Mouse (Mus musculus) hindbrain, embryonic 11.5 days (tissue): ENCODE results near the gene Gm14085. TPM values are rescaled to one million over a fixed set of nuclear protein-coding genes. Genes with fewer than 3 reads are reported as not detected.

Experiments
- ATAC-seq: fragments of 200-750 bp; cut with Nextera tagmentation; 2 replicates; pipeline ENCODE4 v1.8.0; 2017; ENCODE audit warnings: mild to moderate bottlenecking, moderate TSS enrichment, moderate library complexity; ENCODE audit not compliant: low FRiP score
- DNase-seq: peaks from one replicate; pipeline ENCODE4 v3.0.0-alpha.2; 2015; ENCODE audit warnings: low spot score
- H3K27ac ChIP-seq: fragments of 300-500 bp; sonication (generic); 2 replicates; pipeline ENCODE4 v1.5.1; 2014; ENCODE audit warnings: mild to moderate bottlenecking, low read depth, low read length
- H3K27me3 ChIP-seq: fragments of 300-500 bp; sonication (generic); 2 replicates; pipeline ENCODE4 v1.6.1; 2014; ENCODE audit warnings: mild to moderate bottlenecking, low read length, moderate library complexity, mixed read lengths; ENCODE audit not compliant: control insufficient read depth, insufficient read depth
- H3K36me3 ChIP-seq: fragments of 300-500 bp; sonication (generic); 2 replicates; pipeline ENCODE4 v1.6.1; 2014; ENCODE audit warnings: mild to moderate bottlenecking, low read length, moderate library complexity, mixed read lengths; ENCODE audit not compliant: control insufficient read depth, insufficient read depth
- H3K4me1 ChIP-seq: fragments of 300-500 bp; sonication (generic); replicated peaks from 2 replicates; pipeline ENCODE4 v1.6.1; 2014; ENCODE audit warnings: low read length, mixed read lengths; ENCODE audit not compliant: control insufficient read depth, insufficient read depth
- H3K4me2 ChIP-seq: fragments of 300-500 bp; sonication (generic); replicated peaks from 2 replicates; pipeline ENCODE4 v1.6.1; 2014; ENCODE audit warnings: mild to moderate bottlenecking, low read depth, low read length
- H3K4me3 ChIP-seq: fragments of 300-500 bp; sonication (generic); 2 replicates; pipeline ENCODE4 v1.5.1; 2014; ENCODE audit warnings: low read depth, low read length
- H3K9ac ChIP-seq: fragments of 300-500 bp; sonication (generic); 2 replicates; pipeline ENCODE4 v1.6.1; 2014; ENCODE audit warnings: low read depth, low read length
- H3K9me3 ChIP-seq: fragments of 300-500 bp; sonication (generic); 2 replicates; pipeline ENCODE4 v1.6.1; 2016; ENCODE audit warnings: low read length; ENCODE audit not compliant: control insufficient read depth
- WGBS: fragments of 180-500 bp; shearing (Covaris S2); extraction: QIAGEN DNeasy Blood & Tissue Kit; methylation state at CpG from one replicate; pipeline ENCODE4 v1.1.7; 2014; 5-methylcytosine and 5-hydroxymethylcytosine counted together
- polyA plus RNA-seq: library from polyadenylated mRNA; unstranded; fragments of >200 nt; fragmentation: Nextera tagmentation; extraction: Ambion mirVana; gene quantifications from 2 replicates; pipeline ENCODE4 v1.2.1, GENCODE M21; 2014

Gene Gm14085
- polyA plus RNA-seq, 1 experiment from 2014 or later, result not detected

GRCm38 (mm10) chr2:122571326-122571725 is 86.6 kb downstream of the Gm14085 start:
- Histone ChIP-seq H3K9ac (no peak overlapping the region), H3K9me3 (no peaks in the 10 kb centered on the region), H3K36me3 (no peaks in the 10 kb centered on the region), H3K4me3 (no peak overlapping the region), H3K27me3 (no peaks in the 10 kb centered on the region), H3K4me2 (no peak overlapping the region), H3K27ac (no peak overlapping the region), H3K4me1 (no peaks in the 10 kb centered on the region)
- no peak for DNase-seq
- 85% methylated on average over 4 of the region's 4 CpGs for WGBS
- ATAC-seq, result no peak

- ATAC-seq (no peak), DNase-seq (no peak)
- no peaks in the 10 kb centered on the region for H3K36me3 ChIP-seq
Measured at GRCm38 (mm10) chr2:122572438-122572837, 87.7 kb downstream of the Gm14085 start.

GRCm38 (mm10) chr2:122575470-122575869 is 90.7 kb downstream of the Gm14085 start:
- Histone ChIP-seq H3K4me2 (no peak overlapping the region), H3K36me3 (no peaks in the 10 kb centered on the region), H3K9ac (no peak overlapping the region), H3K27ac (no peak overlapping the region), H3K9me3 (no peaks in the 10 kb centered on the region), H3K4me3 (no peak overlapping the region), H3K27me3 (no peaks in the 10 kb centered on the region), H3K4me1 (no peaks in the 10 kb centered on the region)
- WGBS, result 81% methylated on average over 11 of the region's 11 CpGs
- DNase-seq, result no peak
- no peak for ATAC-seq

More at GRCm38 (mm10) chr2:122572438-122572837, 87.7 kb downstream of the Gm14085 start:
- no peaks in the 10 kb centered on the region for H3K4me1 ChIP-seq
- H3K27ac ChIP-seq, result no peak overlapping the region
- H3K9me3 ChIP-seq, result no peaks in the 10 kb centered on the region
- WGBS, result 91% methylated on average over 1 of the region's 1 CpGs
- H3K4me3 ChIP-seq, result no peak overlapping the region
- H3K27me3 ChIP-seq, result no peaks in the 10 kb centered on the region
- no peak overlapping the region for H3K4me2 ChIP-seq
- H3K9ac ChIP-seq, result no peak overlapping the region

DNA sequence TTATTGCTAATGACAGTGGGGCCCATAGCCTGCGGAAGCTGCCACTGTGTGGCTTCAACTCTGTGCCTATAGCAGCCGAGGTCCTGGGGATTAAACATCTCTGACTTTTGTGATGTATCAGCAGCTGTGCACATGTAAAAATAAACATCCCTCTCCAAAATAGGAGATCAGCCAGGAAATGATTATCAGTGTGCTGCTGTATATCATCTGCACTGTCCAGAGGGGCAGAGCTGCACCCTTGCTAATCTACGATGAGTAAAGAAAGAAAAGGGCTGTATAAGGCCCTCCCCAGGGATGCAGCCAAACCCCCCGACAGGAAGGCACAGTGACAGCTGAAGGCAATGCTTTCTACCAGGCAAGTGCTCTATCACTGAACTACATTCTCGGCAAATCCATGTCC is 91.6 kb downstream of the Gm14085 start:
- Histone ChIP-seq H3K9ac (no peak overlapping the region), H3K4me1 (no peaks in the 10 kb centered on the region), H3K27me3 (no peaks in the 10 kb centered on the region), H3K36me3 (no peaks in the 10 kb centered on the region), H3K4me3 (no peak overlapping the region), H3K9me3 (no peaks in the 10 kb centered on the region), H3K4me2 (no peak overlapping the region), H3K27ac (no peak overlapping the region)
- WGBS, result 63% methylated on average over 5 of the region's 5 CpGs
- DNase-seq (no peak), ATAC-seq (no peak)

DNA sequence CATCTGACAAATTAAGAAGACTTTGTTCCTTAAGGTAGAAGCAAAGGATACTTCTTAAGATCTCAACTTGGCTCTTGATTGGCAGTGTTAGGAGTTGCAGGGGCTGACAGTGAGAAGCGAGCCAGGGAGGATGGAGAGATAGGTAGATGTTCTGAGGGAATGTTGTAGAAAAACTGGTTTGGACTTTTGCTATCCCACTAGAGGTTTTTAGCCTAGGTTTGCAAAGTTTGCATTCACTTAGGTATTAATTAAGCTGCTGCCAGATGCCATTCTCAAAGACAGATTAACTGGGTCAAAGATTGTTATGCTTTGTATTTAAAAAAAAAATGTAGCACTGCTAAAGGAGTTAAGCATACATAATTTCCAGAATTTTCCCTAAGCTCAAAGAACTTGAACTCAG is 92.6 kb downstream of the Gm14085 start:
- Histone ChIP-seq H3K4me1 (no peaks in the 10 kb centered on the region), H3K4me3 (no peak overlapping the region)
- WGBS, result 86% methylated on average over 1 of the region's 1 CpGs

More for the DNA sequence above, 92.6 kb downstream of the Gm14085 start:
- Histone ChIP-seq H3K4me2 (no peak overlapping the region), H3K9me3 (no peaks in the 10 kb centered on the region), H3K9ac (no peak overlapping the region), H3K36me3 (no peaks in the 10 kb centered on the region), H3K27ac (no peak overlapping the region), H3K27me3 (no peaks in the 10 kb centered on the region)
- ATAC-seq (no peak), DNase-seq (no peak)

Other genes with a start within 250 kb of the Gm14085 start
- gene Duox2, start 186.5 kb upstream of the Gm14085 start, polyA plus RNA-seq, result not detected in 2 replicates
- not detected in 2 replicates for gene Duoxa2, start 186.0 kb upstream of the Gm14085 start, polyA plus RNA-seq
- gene Duoxa1, start 171.2 kb upstream of the Gm14085 start, polyA plus RNA-seq, result 0.07 TPM in 1 of 2 replicates, not detected in the other
- gene Duox1, start 169.3 kb upstream of the Gm14085 start, polyA plus RNA-seq, result 0.12 TPM in 1 of 2 replicates, not detected in the other
- 10.3 and 11.7 TPM in 2 replicates for gene Shf, start 115.8 kb upstream of the Gm14085 start, polyA plus RNA-seq
- gene Slc28a2, start 58.5 kb upstream of the Gm14085 start, polyA plus RNA-seq, result 0.07 TPM in 1 of 2 replicates, not detected in the other
- 16.0 and 17.7 TPM in 2 replicates for gene Gatm, start 126.4 kb downstream of the Gm14085 start, polyA plus RNA-seq
- 0.59 TPM in 1 of 2 replicates, not detected in the other for gene AA467197, start 152.0 kb downstream of the Gm14085 start, polyA plus RNA-seq
- 7.9 and 12.3 TPM in 2 replicates for gene Slc30a4, start 217.7 kb downstream of the Gm14085 start, polyA plus RNA-seq